Mouse (Mus musculus) limb, embryonic 12.5 days (tissue): Measurements from ENCODE around the gene Grifin. TPM values are rescaled to one million over a fixed set of nuclear protein-coding genes. Genes with fewer than 3 reads are reported as not detected.

Experiments
- ATAC-seq: fragments of 200-750 bp; cut with Nextera tagmentation; 2 replicates; pipeline ENCODE4 v1.8.0; 2017; ENCODE audit warnings: low read depth, moderate TSS enrichment; ENCODE audit not compliant: insufficient number of reproducible peaks, insufficient read depth, low FRiP score, low TSS enrichment
- H3K27ac ChIP-seq: fragments of 300-500 bp; sonication (generic); 2 replicates; pipeline ENCODE4 v1.5.1; 2016; ENCODE audit warnings: mild to moderate bottlenecking, moderate library complexity
- H3K27me3 ChIP-seq: fragments of 300-500 bp; sonication (generic); 2 replicates; pipeline ENCODE4 v1.6.1; 2016; ENCODE audit warnings: mild to moderate bottlenecking, moderate library complexity
- H3K36me3 ChIP-seq: fragments of 300-500 bp; sonication (generic); 2 replicates; pipeline ENCODE4 v1.6.1; 2016; ENCODE audit warnings: mild to moderate bottlenecking, moderate library complexity
- H3K4me1 ChIP-seq: fragments of 300-500 bp; sonication (generic); replicated peaks from 2 replicates; pipeline ENCODE4 v1.6.1; 2016
- H3K4me2 ChIP-seq: fragments of 300-500 bp; sonication (generic); 2 replicates; pipeline ENCODE4 v1.6.1; 2016; ENCODE audit warnings: mild to moderate bottlenecking, moderate library complexity
- H3K4me3 ChIP-seq: fragments of 300-500 bp; sonication (generic); replicated peaks from 2 replicates; pipeline ENCODE4 v1.5.1; 2016; ENCODE audit warnings: mild to moderate bottlenecking
- H3K9ac ChIP-seq: fragments of 300-500 bp; sonication (generic); replicated peaks from 2 replicates; pipeline ENCODE4 v1.6.1; 2016; ENCODE audit warnings: mild to moderate bottlenecking, moderate library complexity
- H3K9me3 ChIP-seq: fragments of 300-500 bp; sonication (generic); 2 replicates; pipeline ENCODE4 v1.6.1; 2016; ENCODE audit warnings: mild to moderate bottlenecking, moderate library complexity
- WGBS: fragments of 180-500 bp; shearing (Covaris S2); methylation state at CpG from one replicate; pipeline ENCODE4 v1.1.7; 2016; 5-methylcytosine and 5-hydroxymethylcytosine counted together
- polyA plus RNA-seq: library from polyadenylated mRNA; unstranded; fragments of >200 nt; fragmentation: Nextera tagmentation; extraction: Ambion mirVana; gene quantifications from 2 replicates; pipeline ENCODE4 v1.2.1, GENCODE M21; 2016

Grifin gene
- polyA plus RNA-seq, 1 experiment from 2014 or later, result 0.36 TPM

- Histone ChIP-seq H3K4me3 (no peak overlapping the region), H3K9ac (no peak overlapping the region), H3K4me1 (peaks cover 46% of the 10 kb centered on the region), H3K4me2 (no peak overlapping the region), H3K27me3 (no peaks in the 10 kb centered on the region), H3K27ac (peak overlapping the region; percentile 47), H3K36me3 (peaks cover 16% of the 10 kb centered on the region; the same call in 1 of the 2 replicates), H3K9me3 (no peaks in the 10 kb centered on the region)
- no peak for ATAC-seq
- WGBS, result 45% methylated on average over 7 of the region's 7 CpGs
These were observed 49.9 kb downstream of the Grifin start for GRCm38 (mm10) chr5:140514799-140515486.

GRCm38 (mm10) chr5:140513921-140514320, 51.0 kb downstream of the Grifin start:
- H3K4me2 ChIP-seq, result no peak overlapping the region
- no peak overlapping the region for H3K9ac ChIP-seq
- no peak overlapping the region for H3K4me3 ChIP-seq
- no peaks in the 10 kb centered on the region for H3K9me3 ChIP-seq
- WGBS, result 77% methylated on average over 8 of the region's 8 CpGs
- H3K27ac ChIP-seq, result no peak overlapping the region
- no peaks in the 10 kb centered on the region for H3K27me3 ChIP-seq
- H3K4me1 ChIP-seq, result peaks cover 56% of the 10 kb centered on the region
- peaks cover 16% of the 10 kb centered on the region; the same call in 1 of the 2 replicates for H3K36me3 ChIP-seq
- ATAC-seq, result no peak

Other genes starting within 250 kb of the Grifin start
- gene Mad1l1, start 243.5 kb downstream of the Grifin start, polyA plus RNA-seq, result 55.9 and 57.2 TPM in 2 replicates
- gene Nudt1, start 243.4 kb downstream of the Grifin start, polyA plus RNA-seq, result 48.3 and 52.1 TPM in 2 replicates
- 21.7 and 25.2 TPM in 2 replicates for gene Mrm2, start 233.2 kb downstream of the Grifin start, polyA plus RNA-seq
- 20.0 and 20.5 TPM in 2 replicates for gene Snx8, start 175.8 kb downstream of the Grifin start, polyA plus RNA-seq
- 187 and 189 TPM in 2 replicates for gene Eif3b, start 145.7 kb downstream of the Grifin start, polyA plus RNA-seq
- gene Gm4869, start 119.4 kb downstream of the Grifin start, polyA plus RNA-seq, result not detected in 2 replicates
- 14.4 and 17.0 TPM in 2 replicates for gene Chst12, start 59.5 kb downstream of the Grifin start, polyA plus RNA-seq
- gene Lfng, start 42.2 kb upstream of the Grifin start, polyA plus RNA-seq, result 10.3 and 10.8 TPM in 2 replicates
- 48.8 and 58.0 TPM in 2 replicates for gene Ttyh3, start 84.0 kb upstream of the Grifin start, polyA plus RNA-seq
- 26.0 and 28.8 TPM in 2 replicates for gene Iqce, start 137.3 kb upstream of the Grifin start, polyA plus RNA-seq
- 22.4 and 23.5 TPM in 2 replicates for gene Brat1, start 139.9 kb upstream of the Grifin start, polyA plus RNA-seq
- 0.89 and 0.93 TPM in 2 replicates for gene Amz1, start 159.1 kb upstream of the Grifin start, polyA plus RNA-seq